Mouse (Mus musculus) midbrain, embryonic 13.5 days (tissue): ENCODE measurements around the gene Prr5. TPM values are rescaled to one million over a fixed set of nuclear protein-coding genes. Genes with fewer than 3 reads are reported as not detected.

Experiments used
- ATAC-seq: fragments of 200-750 bp; cut with Nextera tagmentation; 2 replicates; pipeline ENCODE4 v1.8.0; 2017; ENCODE audit warnings: mild to moderate bottlenecking, moderate TSS enrichment, moderate library complexity
- H3K27ac ChIP-seq: fragments of 300-500 bp; sonication (generic); 2 replicates; pipeline ENCODE4 v1.5.1; 2015; ENCODE audit warnings: inconsistent platforms, mild to moderate bottlenecking, moderate library complexity
- H3K27me3 ChIP-seq: fragments of 300-500 bp; sonication (generic); 2 replicates; pipeline ENCODE4 v1.6.1; 2015; ENCODE audit warnings: mild to moderate bottlenecking, inconsistent platforms
- H3K36me3 ChIP-seq: fragments of 300-500 bp; sonication (generic); 2 replicates; pipeline ENCODE4 v1.6.1; 2015; ENCODE audit warnings: mild to moderate bottlenecking, inconsistent platforms
- H3K4me1 ChIP-seq: fragments of 300-500 bp; sonication (generic); replicated peaks from 2 replicates; pipeline ENCODE4 v1.6.1; 2015; ENCODE audit warnings: inconsistent platforms
- H3K4me2 ChIP-seq: fragments of 300-500 bp; sonication (generic); replicated peaks from 2 replicates; pipeline ENCODE4 v1.6.1; 2015; ENCODE audit warnings: moderate library complexity, mild to moderate bottlenecking, inconsistent platforms
- H3K4me3 ChIP-seq: fragments of 300-500 bp; sonication (generic); replicated peaks from 2 replicates; pipeline ENCODE4 v1.5.1; 2015; ENCODE audit warnings: mild to moderate bottlenecking, inconsistent platforms
- H3K9ac ChIP-seq: fragments of 300-500 bp; sonication (generic); replicated peaks from 2 replicates; pipeline ENCODE4 v1.6.1; 2015; ENCODE audit warnings: mild to moderate bottlenecking, inconsistent platforms
- H3K9me3 ChIP-seq: fragments of 300-500 bp; sonication (generic); 2 replicates; pipeline ENCODE4 v1.6.1; 2016; ENCODE audit warnings: mild to moderate bottlenecking, inconsistent platforms
- WGBS: fragments of 180-500 bp; shearing (Covaris S2); methylation state at CpG from one replicate; pipeline ENCODE4 v1.1.7; 2015; 5-methylcytosine and 5-hydroxymethylcytosine counted together
- polyA plus RNA-seq: library from polyadenylated mRNA; unstranded; fragments of >200 nt; fragmentation: Nextera tagmentation; extraction: Ambion mirVana; gene quantifications from 2 replicates; pipeline ENCODE4 v1.2.1, GENCODE M21; 2015

The Prr5 gene
- polyA plus RNA-seq, 1 experiment from 2014 or later, result 13.8 TPM

- Histone ChIP-seq H3K36me3 (no peaks in the 10 kb centered on the region), H3K27me3 (0 out of 2 replicates have a peak, but pooled peaks cover 2% of the 10 kb centered on the region), H3K4me1 (no peaks in the 10 kb centered on the region), H3K27ac (no peak overlapping the region), H3K4me2 (no peak overlapping the region), H3K9ac (no peak overlapping the region), H3K9me3 (no peaks in the 10 kb centered on the region; the same call in 1 of the 2 replicates), H3K4me3 (no peak overlapping the region)
- ATAC-seq, result no peak
- WGBS, result 14% methylated on average over 2 of the region's 2 CpGs
Observed at GRCm38 (mm10) chr15:84744308-84744707, 74.9 kb downstream of the Prr5 start.

DNA sequence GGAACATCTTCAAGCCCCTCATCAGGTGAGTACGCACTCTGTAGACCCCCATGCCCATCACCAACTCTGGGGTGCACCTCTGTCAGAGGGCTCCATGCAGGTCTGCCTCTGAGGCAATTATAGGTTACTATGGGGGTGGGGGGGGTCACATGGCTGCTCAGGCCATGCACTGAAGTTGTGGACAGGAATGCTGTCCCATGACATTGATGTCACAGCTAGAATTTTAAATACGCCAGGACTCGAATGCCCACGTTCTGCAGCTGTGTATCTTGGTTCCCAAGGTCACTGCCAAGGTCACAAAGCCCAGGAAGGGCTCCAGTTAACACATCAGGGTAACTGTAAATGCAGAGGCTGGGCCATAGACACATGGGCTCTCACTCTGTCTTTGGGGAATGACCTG, 76.4 kb downstream of the Prr5 start:
- WGBS, result 89% methylated on average over 4 of the region's 4 CpGs

More for the DNA sequence above, 76.4 kb downstream of the Prr5 start:
- no peak overlapping the region for H3K4me2 ChIP-seq
- no peak overlapping the region for H3K27ac ChIP-seq
- H3K9ac ChIP-seq, result no peak overlapping the region
- no peaks in the 10 kb centered on the region for H3K4me1 ChIP-seq
- H3K27me3 ChIP-seq, result 0 out of 2 replicates have a peak, but pooled peaks cover 2% of the 10 kb centered on the region
- no peak overlapping the region for H3K4me3 ChIP-seq
- no peaks in the 10 kb centered on the region for H3K9me3 ChIP-seq
- H3K36me3 ChIP-seq, result no peaks in the 10 kb centered on the region
- no peak for ATAC-seq

Other genes starting within 250 kb of the Prr5 start
- 10.8 and 11.1 TPM in 2 replicates for gene Shisal1, start 222.5 kb upstream of the Prr5 start, polyA plus RNA-seq
- gene Rtl6, start 111.8 kb upstream of the Prr5 start, polyA plus RNA-seq, result 57.8 and 62.2 TPM in 2 replicates
- gene Arhgap8, start 50.4 kb downstream of the Prr5 start, polyA plus RNA-seq, result 0.61 and 0.67 TPM in 2 replicates
- 16.2 and 18.8 TPM in 2 replicates for gene Phf21b, start 186.4 kb downstream of the Prr5 start, polyA plus RNA-seq